Mouse (Mus musculus): Measurements from ENCODE around the gene Tgm7.

Tgm7 gene

DNA sequence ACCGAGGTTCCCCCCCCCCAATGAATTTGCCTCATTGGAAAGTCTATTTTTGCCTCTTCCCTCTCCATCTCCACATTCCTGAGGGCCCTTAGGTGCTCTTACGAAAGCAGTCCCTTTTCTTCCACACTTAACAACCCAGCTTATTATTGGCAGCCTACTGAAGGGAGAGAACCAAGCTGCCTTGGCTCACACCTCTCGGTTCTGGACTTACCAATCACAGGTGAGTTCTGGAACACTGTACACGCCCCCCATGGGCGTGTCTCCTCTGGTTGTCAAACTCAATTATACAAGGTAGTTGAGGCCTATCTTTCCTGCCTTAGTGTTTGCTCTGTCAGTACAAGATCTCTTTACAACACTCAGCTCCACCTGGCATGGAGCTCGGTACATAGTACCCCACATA lies 37.7 kb downstream of the Tgm7 start:
- DNase-seq (ENCODE audit: low spot score), result no peak

DNA sequence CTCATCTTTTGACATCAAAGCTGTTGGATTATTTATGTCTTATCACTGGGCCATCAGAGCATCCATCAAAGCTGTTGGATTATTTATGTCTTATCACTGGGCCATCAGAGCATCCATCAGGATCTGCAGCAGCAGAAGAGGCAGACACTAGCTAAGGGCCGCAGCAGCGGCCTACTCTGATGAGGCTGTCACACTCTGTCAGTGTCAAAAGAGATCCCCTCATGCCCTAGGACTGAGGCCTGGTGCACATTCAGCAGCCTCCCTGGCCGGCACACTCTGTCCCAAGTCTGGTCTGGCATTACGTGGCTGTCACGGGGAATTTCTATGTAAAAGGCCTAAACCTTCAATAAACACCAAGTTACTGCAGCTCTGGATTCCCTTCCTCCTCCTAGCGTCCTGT lies 40.1 kb downstream of the Tgm7 start:
- no peak for DNase-seq (ENCODE audit: low spot score)

DNA sequence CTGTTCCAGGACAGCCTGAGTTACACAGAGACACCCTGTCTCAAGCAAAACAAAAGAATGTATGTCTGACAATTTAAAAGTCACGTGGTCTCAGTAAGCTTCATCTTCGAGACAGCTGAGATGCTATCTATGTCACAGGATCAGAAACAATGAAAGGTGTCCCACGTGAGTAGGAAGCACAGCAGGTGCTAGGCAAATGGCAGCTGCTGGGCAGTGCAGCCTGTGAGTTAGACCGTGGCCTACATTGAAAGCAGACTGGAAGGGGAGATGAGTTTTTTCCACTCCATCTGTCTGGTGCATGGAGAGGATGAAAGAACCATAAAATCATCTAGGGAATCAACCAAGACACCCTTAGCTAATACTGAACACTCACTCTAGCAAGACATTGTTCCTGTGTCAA lies 42.5 kb downstream of the Tgm7 start:
- no peak for DNase-seq (ENCODE audit: low spot score)

DNA sequence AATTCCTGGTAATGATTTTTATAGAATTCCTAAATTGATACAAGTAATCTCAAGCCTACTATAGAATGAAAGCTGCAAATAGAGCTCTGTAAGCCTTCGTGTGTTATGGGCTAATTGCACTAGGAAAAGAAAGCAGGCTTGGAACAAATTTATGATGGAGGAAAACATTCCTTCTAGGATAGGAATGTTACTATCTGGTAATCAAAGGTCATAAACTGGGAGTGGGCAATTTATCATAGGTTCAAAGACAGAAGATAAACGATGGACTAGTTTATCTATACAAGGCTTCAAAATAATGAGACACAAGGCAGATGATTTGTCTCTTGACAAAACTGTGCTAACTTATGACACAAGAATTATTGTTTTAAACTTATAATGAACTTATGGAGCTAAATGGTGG lies 48.3 kb downstream of the Tgm7 start:
- no peak for DNase-seq (ENCODE audit: low spot score)

DNA sequence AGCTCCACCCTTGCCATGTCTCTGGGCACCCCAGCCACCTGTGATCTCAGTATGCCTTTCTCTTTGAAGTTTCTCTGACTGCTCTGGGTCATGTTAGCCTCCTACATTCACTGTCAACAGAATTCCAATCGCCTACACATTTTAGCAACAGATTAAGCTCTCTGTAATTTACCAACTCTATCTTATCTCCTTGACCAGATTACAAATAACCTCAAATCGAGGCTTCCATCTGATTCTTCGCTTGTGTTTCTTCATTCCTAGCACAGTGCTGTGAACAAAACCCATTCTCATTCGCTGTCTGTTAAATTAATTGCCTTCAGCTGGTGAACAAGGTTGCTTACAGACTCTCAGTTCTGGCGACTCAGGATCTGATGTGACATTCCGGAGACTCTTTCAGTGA lies 51.6 kb downstream of the Tgm7 start:
- DNase-seq (ENCODE audit: low spot score), result no peak

DNA sequence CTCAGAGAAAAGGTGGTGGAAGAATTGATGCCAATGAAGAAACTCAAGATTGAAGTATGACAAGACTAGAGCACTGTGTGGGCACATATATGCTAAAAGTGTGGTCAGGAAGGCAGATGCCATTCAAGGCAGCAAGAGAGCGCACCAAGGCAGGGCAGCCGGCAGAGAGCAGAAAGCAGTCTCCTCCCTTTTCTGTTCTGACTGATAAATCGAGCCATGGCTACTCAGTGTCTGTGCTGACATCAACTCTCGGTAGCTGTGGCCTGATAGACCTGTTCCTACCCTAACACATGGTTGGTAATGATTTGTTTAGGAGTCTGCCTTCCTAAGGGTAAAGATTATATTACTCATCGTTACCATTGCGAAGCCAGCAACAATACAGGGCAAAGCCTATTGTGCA lies 53.7 kb downstream of the Tgm7 start:
- DNase-seq (ENCODE audit: low spot score), result no peak

DNA sequence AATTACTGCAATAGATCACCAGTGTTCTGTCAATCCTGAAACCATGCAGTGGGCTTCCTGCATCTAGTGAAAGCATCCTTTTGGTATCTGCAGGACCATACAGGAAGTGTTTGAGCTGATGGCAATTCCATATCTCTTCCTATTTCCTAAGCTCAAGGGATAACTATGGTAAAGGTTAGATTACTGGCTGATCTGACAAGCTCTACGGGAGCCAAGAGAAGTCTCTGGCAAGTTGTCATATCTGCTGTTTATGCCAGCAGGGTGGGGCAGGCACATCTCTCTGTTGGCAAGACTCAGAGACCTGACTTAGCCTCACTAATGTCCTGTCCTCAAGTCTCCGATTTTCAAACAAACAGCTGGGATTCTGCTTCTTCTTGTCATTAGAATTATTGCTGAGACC lies 55.5 kb downstream of the Tgm7 start:
- DNase-seq (ENCODE audit: low spot score), result no peak

DNA sequence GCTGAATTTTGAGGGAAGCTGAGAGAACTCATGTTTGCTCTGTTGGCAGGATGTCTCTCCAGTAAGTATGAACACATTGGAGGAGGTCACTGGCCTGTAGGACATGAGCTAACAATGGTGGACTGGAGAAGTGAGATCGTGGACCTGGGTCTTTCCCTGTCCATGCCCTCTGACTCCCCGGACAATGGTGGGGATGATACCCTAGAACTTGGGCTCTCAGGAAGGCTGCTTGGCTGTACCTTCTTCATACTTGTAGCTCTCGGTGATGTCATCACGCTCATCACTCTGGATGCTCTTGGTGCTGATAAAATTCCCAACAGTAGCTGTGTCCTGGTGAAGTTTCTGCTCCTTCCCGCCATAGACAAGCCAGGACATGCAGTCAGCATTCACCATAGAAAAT lies 57.4 kb downstream of the Tgm7 start:
- DNase-seq (ENCODE audit: low spot score), result no peak

DNA sequence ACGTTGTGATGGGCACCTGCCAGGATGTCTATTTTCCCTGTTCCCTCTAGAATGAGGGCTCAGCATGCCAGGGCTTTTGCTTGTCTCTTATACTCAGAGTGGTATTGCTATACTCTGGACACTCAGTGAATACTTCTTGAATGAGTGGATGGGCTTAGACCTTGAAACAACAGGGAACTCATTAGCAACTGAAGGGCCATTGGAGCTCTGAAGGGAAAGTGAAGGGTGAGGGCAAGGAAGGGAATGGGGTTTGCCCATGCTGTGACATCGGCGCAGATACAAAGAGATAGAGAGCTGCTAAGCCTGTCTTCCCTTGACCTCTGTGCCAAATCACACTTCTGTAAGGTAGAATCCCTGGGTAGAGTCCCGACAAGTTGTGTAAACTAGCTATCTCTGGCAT lies 63.9 kb downstream of the Tgm7 start:
- no peak for DNase-seq (ENCODE audit: low spot score)
